Mouse (Mus musculus): ENCODE results near the gene Sdhc.

GRCm38 (mm10) chr1:171150838-171151391 is 512 bp upstream of the Sdhc start:
- peak; percentile 12 for TF ChIP-seq POLR2A (IDR thresholded peaks at IDR 0.05; ENCODE audit: insufficient read length, low read depth)
- no peak for TF ChIP-seq USF1 (IDR thresholded peaks at IDR 0.05; ENCODE audit: low read depth)
- TF ChIP-seq TCF12 (IDR thresholded peaks at IDR 0.05; ENCODE audit: insufficient read depth, poor library complexity, severe bottlenecking): no peak
- no peak for TF ChIP-seq CEBPB (IDR thresholded peaks at IDR 0.05; ENCODE audit: insufficient read depth, poor library complexity, severe bottlenecking)
- TF ChIP-seq MYOD1 (IDR thresholded peaks at IDR 0.05; ENCODE audit: control insufficient read depth in 1 of 3, insufficient read length in 2 of 3, low read depth in 2 of 3): no peak
- no peak for TF ChIP-seq MYOG (IDR thresholded peaks at IDR 0.05; ENCODE audit: control insufficient read depth in 1 of 3, insufficient read depth in 1 of 3, insufficient read length in 2 of 3, low read depth in 2 of 3)

Data from myocyte (in vitro differentiated cells).